Mouse (Mus musculus): ENCODE measurements around the gene Syp. TPM values are rescaled to one million over a fixed set of nuclear protein-coding genes. Genes with fewer than 3 reads are reported as not detected.

Gene Syp
- total RNA-seq, 2 experiments from 2014 or later: 2,020 to 2,211 TPM

DNA sequence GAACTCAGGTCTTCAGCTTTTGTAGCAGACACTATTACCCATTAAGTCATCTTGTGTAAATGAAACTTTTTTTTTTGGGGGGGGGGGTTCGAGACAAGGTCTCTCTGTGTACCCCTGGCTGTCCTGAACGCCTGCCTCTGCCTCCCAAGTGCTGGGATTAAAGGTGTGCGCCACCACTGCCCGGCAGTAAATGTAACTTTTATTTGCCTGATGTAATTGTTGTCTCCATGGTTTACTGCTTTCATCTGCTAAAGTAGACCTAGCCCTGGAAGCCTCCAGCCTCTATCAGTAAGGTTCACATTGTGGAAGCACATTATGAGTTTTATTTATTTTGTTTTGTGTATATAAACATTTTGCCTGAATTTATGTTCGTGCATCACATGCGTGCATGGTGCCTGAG lies 58.2 kb downstream of the Syp start:
- intact Hi-C loops (cut with DNase I): no loop called here
- DNase-seq (ENCODE audit: low spot score in 2 of 2): no peak

DNA sequence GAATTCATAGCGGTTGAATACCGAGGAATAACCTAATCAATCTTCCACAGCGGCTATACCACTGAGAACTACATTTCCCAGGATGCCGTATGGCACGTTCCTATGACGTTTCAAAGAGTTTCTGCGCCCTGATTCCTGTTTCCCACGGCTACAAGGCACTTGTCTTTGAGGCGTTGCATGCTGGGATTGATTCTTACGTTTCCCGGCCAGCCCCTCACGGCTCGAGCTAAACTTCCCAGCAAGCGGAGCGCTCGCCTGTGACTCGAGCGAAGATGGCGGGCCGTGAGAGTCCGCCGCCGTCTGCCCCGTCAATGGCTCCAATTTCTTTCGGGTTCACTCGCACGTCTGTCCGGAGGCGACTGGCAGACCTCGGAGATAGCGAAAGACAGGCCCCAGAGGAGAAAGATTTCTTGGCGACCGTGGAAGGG lies 58.7 kb downstream of the Syp start, which contains the start of gene Gpkow:
Gene Gpkow, plus strand, starts transcription at position 178 of the 428 bp plus-strand sequence.
- intact Hi-C loops (cut with DNase I): no loop called here
- peak; percentile 83 to 95 for DNase-seq (ENCODE audit: low spot score in 2 of 2)

Other genes starting within 250 kb of the Syp start
- not detected for gene Foxp3, start 64.8 kb upstream of the Syp start, total RNA-seq (2021)
- gene Ppp1r3f, start 64.2 kb upstream of the Syp start, total RNA-seq (2021): 10 to 100 TPM; 21.1 to 25.0 TPM
- 10 to 100 TPM; 30.6 to 31.3 TPM for gene Ccdc22, start 33.0 kb upstream of the Syp start, total RNA-seq (2021)
- gene Cacna1f, start 31.4 kb upstream of the Syp start, total RNA-seq (2021): not detected
- gene Prickle3, start 18.8 kb downstream of the Syp start, total RNA-seq (2021): 1 to 10 TPM in 1 of 2 experiments, under 1 TPM in 1; 0.76 to 2.0 TPM
- gene Plp2, start 32.9 kb downstream of the Syp start, total RNA-seq (2021): 1 to 10 TPM; 5.9 to 7.7 TPM
- under 1 TPM; 0.41 to 0.57 TPM for gene Magix, start 42.8 kb downstream of the Syp start, total RNA-seq (2021)
- gene Gpkow, start 58.7 kb downstream of the Syp start, total RNA-seq (2021): 10 to 100 TPM; 33.2 to 34.0 TPM
- 10 to 100 TPM; 57.6 to 61.6 TPM for gene Wdr45, start 75.9 kb downstream of the Syp start, total RNA-seq (2021)
- not detected for gene Gm45208, start 83.8 kb downstream of the Syp start, total RNA-seq (2021)
- 100 to 1,000 TPM in 1 of 2 experiments, 10 to 100 TPM in 1; 99.9 to 103 TPM for gene Praf2, start 90.0 kb downstream of the Syp start, total RNA-seq (2021)
- 10 to 100 TPM; 19.5 to 22.1 TPM for gene Ccdc120, start 112.4 kb downstream of the Syp start, total RNA-seq (2021)
- gene Tfe3, start 124.1 kb downstream of the Syp start, total RNA-seq (2021): 10 to 100 TPM; 29.9 to 36.0 TPM
- 100 to 1,000 TPM in 1 of 2 experiments, 10 to 100 TPM in 1; 99.6 to 105 TPM for gene Gripap1, start 151.3 kb downstream of the Syp start, total RNA-seq (2021)
- 1 to 10 TPM; 7.0 to 8.9 TPM for gene Kcnd1, start 183.8 kb downstream of the Syp start, total RNA-seq (2021)
- 10 to 100 TPM; 74.8 to 83.2 TPM for gene Otud5, start 202.9 kb downstream of the Syp start, total RNA-seq (2021)
- 10 to 100 TPM; 55.3 to 57.3 TPM for gene Pim2, start 239.8 kb downstream of the Syp start, total RNA-seq (2021)
- gene Slc35a2, start 245.6 kb downstream of the Syp start, total RNA-seq (2021): 10 to 100 TPM; 46.6 to 47.4 TPM

Data from left cerebral cortex, postnatal 25 days (tissue).